Mouse (Mus musculus): Measurements from ENCODE around the gene C8b.

GRCm38 (mm10) chr4:104754090-104754489, 12.0 kb upstream of the C8b start:
- TF ChIP-seq CHD2 (IDR thresholded peaks at IDR 0.05; ENCODE audit: low read depth, low read length), result no peak
- no peak for TF ChIP-seq MAFK (IDR thresholded peaks at IDR 0.05; ENCODE audit: insufficient read depth, low read depth, low read length)
